Comparison of ENCODE assay signal across 12 mouse cellular contexts in genomic region chr2:169728651-169729280, GRCm38 (mm10).
DNase-seq lines count a peak whose midpoint lies in the region; ATAC-seq and TF ChIP-seq lines count a peak whose summit lies in the region.
"Had no signal": no experiment of that assay in that cellular context is flagged by ENCODE, and none has a peak within 500 bp of the region (broad histone marks: within the 10 kb centered on the region; RNA-seq: fewer than 3 reads in every experiment).

No protein-coding gene starts in this region.

- no peak overlapping the region for H3K4me3 ChIP-seq in ES-Bruce4 (ENCODE audit: low read depth, low read length)
- no peak overlapping the region for H3K4me3 ChIP-seq in intestine, embryonic 15.5 days (replicated peaks)
- no peak overlapping the region for H3K4me3 ChIP-seq in liver, embryonic 12.5 days
- H3K4me3 ChIP-seq: myocyte had no signal

- no peaks in the 10 kb centered on the region for H3K27me3 ChIP-seq in ES-Bruce4 (ENCODE audit: control insufficient read depth, insufficient read depth, low read length, poor library complexity, severe bottlenecking)
- no peaks in the 10 kb centered on the region for H3K27me3 ChIP-seq in intestine, embryonic 15.5 days (replicated peaks)
- H3K27me3 ChIP-seq in liver, embryonic 12.5 days (replicated peaks): no peaks in the 10 kb centered on the region

- peak; percentile 19 for DNase-seq in brain, embryonic 14.5 days (ENCODE audit: low read depth)
- no peak for DNase-seq in urinary bladder, postnatal 25 days (ENCODE audit: low spot score)
- DNase-seq in frontal cortex, postnatal 36 days (ENCODE audit: low spot score in 2 of 2): no peak
- no peak for DNase-seq in left cerebral cortex, adult 11 months (ENCODE audit: low spot score)
- DNase-seq: adrenal gland, postnatal 14 days; cerebellum, postnatal 25 days had no signal

- no peak for ATAC-seq in intestine, embryonic 15.5 days
- 0 out of 2 replicates have a peak, but pooled peaks have one; percentile 37 for ATAC-seq in liver, embryonic 12.5 days
- ATAC-seq in inflammation-experienced regulatory T-cells, adult 6 months: no peak

- no peaks in the 10 kb centered on the region for H3K9me3 ChIP-seq in ES-Bruce4 (replicated peaks; ENCODE audit: control insufficient read depth, insufficient read depth, low read length, poor library complexity, severe bottlenecking)
- H3K9me3 ChIP-seq in intestine, embryonic 15.5 days: no peaks in the 10 kb centered on the region
- no peaks in the 10 kb centered on the region for H3K9me3 ChIP-seq in liver, embryonic 12.5 days (replicated peaks)

- peaks cover 6% of the 10 kb centered on the region for H3K4me1 ChIP-seq in ES-Bruce4 (ENCODE audit: control insufficient read depth, insufficient read depth, low read length)
- H3K4me1 ChIP-seq in intestine, embryonic 15.5 days (replicated peaks): peaks cover 12% of the 10 kb centered on the region
- H3K4me1 ChIP-seq in liver, embryonic 12.5 days: peaks cover 8% of the 10 kb centered on the region; the same call in 1 of the 2 replicates

- H3K4me2 ChIP-seq in intestine, embryonic 15.5 days (replicated peaks): no peak overlapping the region
- no peak overlapping the region for H3K4me2 ChIP-seq in liver, embryonic 12.5 days

- H3K27ac ChIP-seq in ES-Bruce4 (ENCODE audit: insufficient read depth, low read length): peak overlapping the region; percentile 62
- 0 out of 2 replicates have a peak overlapping the region, but pooled peaks have one; percentile 8 for H3K27ac ChIP-seq in intestine, embryonic 15.5 days
- no peak overlapping the region; the same call in 1 of the 2 replicates for H3K27ac ChIP-seq in liver, embryonic 12.5 days
- H3K27ac ChIP-seq: liver, embryonic 14.5 days had no signal

- peak; percentile 97 for TF ChIP-seq EP300 in ES-Bruce4 (IDR thresholded peaks at IDR 0.05; ENCODE audit: insufficient read depth, low read depth, low read length)

- H3K36me3 ChIP-seq in ES-Bruce4 (ENCODE audit: control insufficient read depth, insufficient read depth, low read length, poor library complexity, severe bottlenecking): no peaks in the 10 kb centered on the region
- no peaks in the 10 kb centered on the region for H3K36me3 ChIP-seq in intestine, embryonic 15.5 days
- no peaks in the 10 kb centered on the region for H3K36me3 ChIP-seq in liver, embryonic 12.5 days

- no peak for TF ChIP-seq POLR2A in ES-Bruce4 (IDR thresholded peaks at IDR 0.05; ENCODE audit: insufficient read depth, low read length)
- TF ChIP-seq POLR2A in brain, embryonic 14.5 days (IDR thresholded peaks at IDR 0.05; ENCODE audit: borderline replicate concordance, extremely low read depth, insufficient read depth, insufficient read length, poor library complexity, severe bottlenecking): no peak

- 49% methylated on average over 16 of the region's 16 CpGs for WGBS in intestine, embryonic 15.5 days
- WGBS in liver, embryonic 12.5 days (ENCODE audit: insufficient replicate concordance): 62% methylated on average over 16 of the region's 16 CpGs

- H3K9ac ChIP-seq in ES-Bruce4 (ENCODE audit: low read depth, poor library complexity, severe bottlenecking): no peak overlapping the region
- H3K9ac ChIP-seq in intestine, embryonic 15.5 days: no peak overlapping the region
- no peak overlapping the region for H3K9ac ChIP-seq in liver, embryonic 12.5 days
- H3K9ac ChIP-seq: liver, embryonic 14.5 days had no signal

- no peak for TF ChIP-seq CTCF in ES-Bruce4 (IDR thresholded peaks at IDR 0.05; ENCODE audit: low read depth, low read length)
- no peak for TF ChIP-seq CTCF in brain, embryonic 14.5 days (IDR thresholded peaks at IDR 0.05; ENCODE audit: borderline replicate concordance, extremely low read depth, insufficient read depth, insufficient read length)
